9 mouse cellular contexts compared by ENCODE assay signal in genomic region chr4:139082790-139083564, GRCm38 (mm10). TPM values are rescaled to one million over a fixed set of nuclear protein-coding genes. Genes with fewer than 3 reads are reported as not detected.
DNase-seq lines count a peak whose midpoint lies in the region; ATAC-seq and TF ChIP-seq lines count a peak whose summit lies in the region.
"Had no signal": no experiment of that assay in that cellular context is flagged by ENCODE, and none has a peak within 500 bp of the region (broad histone marks: within the 10 kb centered on the region; RNA-seq: fewer than 3 reads in every experiment).

No protein-coding gene starts in this region.

- no peak for TF ChIP-seq EP300 in lung, postnatal 0 days (IDR thresholded peaks at IDR 0.05)

- no peak overlapping the region for H3K4me3 ChIP-seq in heart, embryonic 11.5 days (ENCODE audit: low read depth, low read length)
- H3K4me3 ChIP-seq in lung, postnatal 0 days (ENCODE audit: low read depth, low read length): no peak overlapping the region
- H3K4me3 ChIP-seq in hindbrain, embryonic 10.5 days: peak overlapping the region; percentile 34
- H3K4me3 ChIP-seq: limb, embryonic 15.5 days had no signal

- no peaks in the 10 kb centered on the region for H3K36me3 ChIP-seq in heart, embryonic 11.5 days (ENCODE audit: control insufficient read depth, insufficient read depth, low read length)
- no peaks in the 10 kb centered on the region for H3K36me3 ChIP-seq in lung, postnatal 0 days (ENCODE audit: insufficient read depth, low read length)
- H3K36me3 ChIP-seq in hindbrain, embryonic 10.5 days: no peaks in the 10 kb centered on the region

- ATAC-seq in heart, embryonic 11.5 days (replicated peaks; ENCODE audit: insufficient number of reproducible peaks, low FRiP score, low TSS enrichment): peak; percentile 25; the same call in 1 of the 2 replicates
- peak; percentile 20; the same call in 1 of the 2 replicates for ATAC-seq in lung, postnatal 0 days

- H3K27ac ChIP-seq in heart, embryonic 11.5 days (ENCODE audit: low read depth, low read length): no peak overlapping the region
- no peak overlapping the region for H3K27ac ChIP-seq in lung, postnatal 0 days (ENCODE audit: low read length)
- H3K27ac ChIP-seq in hindbrain, embryonic 10.5 days: peak overlapping the region; percentile 80
- H3K27ac ChIP-seq: limb, embryonic 15.5 days had no signal

- 41% methylated on average over 12 of the region's 12 CpGs for WGBS in heart, embryonic 11.5 days (ENCODE audit: insufficient replicate concordance)
- WGBS in lung, postnatal 0 days: 16% methylated on average over 12 of the region's 12 CpGs
- WGBS in hindbrain, embryonic 10.5 days: 31% methylated on average over 12 of the region's 12 CpGs

- no peak overlapping the region for H3K9ac ChIP-seq in heart, embryonic 11.5 days (ENCODE audit: low read depth, low read length)
- H3K9ac ChIP-seq in lung, postnatal 0 days (replicated peaks; ENCODE audit: low read depth): no peak overlapping the region
- H3K9ac ChIP-seq: limb, embryonic 15.5 days had no signal

- TF ChIP-seq CTCF in lung, postnatal 0 days (IDR thresholded peaks at IDR 0.05): no peak

- peaks cover 26% of the 10 kb centered on the region for H3K27me3 ChIP-seq in heart, embryonic 11.5 days (ENCODE audit: control insufficient read depth, insufficient read depth, low read length)
- H3K27me3 ChIP-seq in lung, postnatal 0 days (replicated peaks; ENCODE audit: insufficient read depth, low read length): no peaks in the 10 kb centered on the region
- H3K27me3 ChIP-seq in hindbrain, embryonic 10.5 days (ENCODE audit: insufficient read depth, poor library complexity, severe bottlenecking): peaks cover 40% of the 10 kb centered on the region

- H3K9me3 ChIP-seq in heart, embryonic 11.5 days (replicated peaks; ENCODE audit: control insufficient read depth, low read length): no peaks in the 10 kb centered on the region
- H3K9me3 ChIP-seq in lung, postnatal 0 days (ENCODE audit: low read length): no peaks in the 10 kb centered on the region
- H3K9me3 ChIP-seq in hindbrain, embryonic 10.5 days: no peaks in the 10 kb centered on the region
- H3K9me3 ChIP-seq: limb, embryonic 15.5 days had no signal

- intact Hi-C loops in gastrocnemius, postnatal 36 days (cut with DNase I): loop anchor here (2.0 kb wide), 1 partner anchor 254 kb away; no protein-coding TSS in a partner anchor

- H3K4me1 ChIP-seq in heart, embryonic 11.5 days (ENCODE audit: control insufficient read depth, insufficient read depth, low read length): no peaks in the 10 kb centered on the region; the same call in 1 of the 2 replicates
- no peaks in the 10 kb centered on the region for H3K4me1 ChIP-seq in lung, postnatal 0 days (ENCODE audit: insufficient read depth, low read depth, low read length)
- H3K4me1 ChIP-seq in hindbrain, embryonic 10.5 days (replicated peaks): peaks cover 32% of the 10 kb centered on the region

- DNase-seq in heart, postnatal 4 days: no peak
- DNase-seq in lung, postnatal 0 days (ENCODE audit: low spot score): no peak
- no peak for DNase-seq in lung, postnatal 25 days (ENCODE audit: low spot score)
- DNase-seq in hindbrain, embryonic 10.5 days (ENCODE audit: low spot score): peak; percentile 65
- peak; percentile 43 for DNase-seq in neural tube, embryonic 10.5 days (ENCODE audit: extremely low spot score, low spot score)
- no peak for DNase-seq in ovary, postnatal 14 days (ENCODE audit: low spot score)
- no peak for DNase-seq in gastrocnemius, postnatal 36 days

- no peak overlapping the region for H3K4me2 ChIP-seq in heart, embryonic 11.5 days
- no peak overlapping the region for H3K4me2 ChIP-seq in lung, postnatal 0 days (replicated peaks; ENCODE audit: low read depth, low read length)
- H3K4me2 ChIP-seq: limb, embryonic 15.5 days had no signal

RNA-seq across cellular contexts. Expression of gene Htr6, which starts 7.6 kb away (rescaled TPM):
- not detected in 2 replicates for polyA plus RNA-seq in heart, embryonic 11.5 days (2014; fragmentation: Nextera tagmentation; extraction: Ambion mirVana)
- not detected for total RNA-seq in heart, postnatal 4 days (2021)
- not detected in 2 replicates for polyA plus RNA-seq in lung, postnatal 0 days (2015; fragmentation: Nextera tagmentation; extraction: Ambion mirVana)
- polyA plus RNA-seq in hindbrain, embryonic 10.5 days (2016; fragmentation: Nextera tagmentation; extraction: Ambion mirVana): 0.08 TPM in 1 of 2 replicates, not detected in the other
- not detected for total RNA-seq in gastrocnemius, postnatal 36 days (2021)

RNA-seq across cellular contexts. Expression of gene Nbl1, which starts 9.8 kb away (rescaled TPM):
- polyA plus RNA-seq in heart, embryonic 11.5 days (2014; fragmentation: Nextera tagmentation; extraction: Ambion mirVana): 6.3 and 7.2 TPM in 2 replicates
- 10 to 100 TPM; 19.6 to 20.8 TPM for total RNA-seq in heart, postnatal 4 days (2021)
- 141 and 151 TPM in 2 replicates for polyA plus RNA-seq in lung, postnatal 0 days (2015; fragmentation: Nextera tagmentation; extraction: Ambion mirVana)
- 12.3 and 17.2 TPM in 2 replicates for polyA plus RNA-seq in hindbrain, embryonic 10.5 days (2016; fragmentation: Nextera tagmentation; extraction: Ambion mirVana)
- 10 to 100 TPM; 22.6 to 22.8 TPM for total RNA-seq in gastrocnemius, postnatal 36 days (2021)

RNA-seq across cellular contexts. Expression of gene Minos1, which starts 47.9 kb away (rescaled TPM):
- 649 and 675 TPM in 2 replicates for polyA plus RNA-seq in heart, embryonic 11.5 days (2014; fragmentation: Nextera tagmentation; extraction: Ambion mirVana)
- 100 to 1,000 TPM; 588 to 656 TPM for total RNA-seq in heart, postnatal 4 days (2021)
- 474 and 487 TPM in 2 replicates for polyA plus RNA-seq in lung, postnatal 0 days (2015; fragmentation: Nextera tagmentation; extraction: Ambion mirVana)
- polyA plus RNA-seq in hindbrain, embryonic 10.5 days (2016; fragmentation: Nextera tagmentation; extraction: Ambion mirVana): 377 and 428 TPM in 2 replicates
- 100 to 1,000 TPM; 353 to 374 TPM for total RNA-seq in gastrocnemius, postnatal 36 days (2021)

Comparison
In these comparisons a context has a peak if more than half of its experiments do, and no peak if none do; other contexts are left out.
1. DNase-seq: peak in hindbrain, embryonic 10.5 days (single experiment) and neural tube, embryonic 10.5 days (single experiment); none in heart, postnatal 4 days (single experiment), lung, postnatal 0 days (single experiment), lung, postnatal 25 days (single experiment), ovary, postnatal 14 days (single experiment) and gastrocnemius, postnatal 36 days (0 of 2).